Mouse (Mus musculus) liver, adult 2 months (tissue): ENCODE data around the gene Wdr49. TPM values are rescaled to one million over a fixed set of nuclear protein-coding genes. Genes with fewer than 3 reads are reported as not detected.

Source experiments
- DNase-seq: peaks from one replicate; pipeline ENCODE4 v3.0.0-alpha.2; 2011; ENCODE audit warnings: low read depth, low spot score; ENCODE audit errors: extremely low read depth
- H3K27ac ChIP-seq: fragments of 200-500 bp; replicated peaks from 2 replicates; pipeline ENCODE4 v1.5.1; 2012; ENCODE audit warnings: low read depth, mild to moderate bottlenecking, control low read depth, inconsistent platforms, low read length; ENCODE audit not compliant: insufficient read depth
- H3K27me3 ChIP-seq: fragments of 200-500 bp; 2 replicates; pipeline ENCODE4 v1.6.1; 2012; ENCODE audit warnings: mild to moderate bottlenecking, moderate library complexity, low read length, inconsistent platforms; ENCODE audit not compliant: control insufficient read depth, insufficient read depth
- H3K36me3 ChIP-seq: fragments of 200-500 bp; 2 replicates; pipeline ENCODE4 v1.6.1; 2012; ENCODE audit warnings: low read length, inconsistent platforms; ENCODE audit not compliant: control insufficient read depth, insufficient read depth
- H3K4me1 ChIP-seq: fragments of 200-500 bp; 2 replicates; pipeline ENCODE4 v1.6.1; 2011; ENCODE audit warnings: low read length; ENCODE audit not compliant: control insufficient read depth, insufficient read depth
- H3K4me3 ChIP-seq: fragments of 200-500 bp; 2 replicates; pipeline ENCODE4 v1.5.1; 2011; ENCODE audit warnings: low read depth, mild to moderate bottlenecking, control low read depth, low read length, moderate library complexity; ENCODE audit not compliant: insufficient read depth
- H3K79me2 ChIP-seq: fragments of 200-500 bp; 2 replicates; pipeline ENCODE4 v1.6.1; 2012; ENCODE audit warnings: inconsistent platforms, mild to moderate bottlenecking, low read length, moderate library complexity; ENCODE audit not compliant: control insufficient read depth, insufficient read depth
- H3K9ac ChIP-seq: fragments of 200-500 bp; 2 replicates; pipeline ENCODE4 v1.6.1; 2012; ENCODE audit warnings: low read depth, mild to moderate bottlenecking, control low read depth, inconsistent platforms, low read length
- CTCF ChIP-seq: fragments of 200-500 bp; IDR thresholded peaks from 2 replicates; pipeline ENCODE4 v1.5.1; 2011; ENCODE audit warnings: low read depth, low read length, control low read depth
- POLR2A ChIP-seq: fragments of 200-500 bp; IDR thresholded peaks from 2 replicates; pipeline ENCODE4 v1.6.1; 2011; ENCODE audit warnings: low read length, control low read depth; ENCODE audit not compliant: insufficient read depth; ENCODE audit errors: extremely low read depth
- WGBS: fragments of 180-500 bp; shearing (Covaris S2); methylation state at CpG from one replicate; pipeline ENCODE4 v1.1.7; 2018; 5-methylcytosine and 5-hydroxymethylcytosine counted together
- polyA plus RNA-seq: library from polyadenylated mRNA; depleted of rRNA; stranded (reverse); fragments of >200 nt; gene quantifications from 2 replicates; pipeline ENCODE4 v1.2.3, GENCODE M21; 2012
- total RNA-seq: library from RNA; depleted of rRNA; stranded (reverse); fragments of >200 nt; gene quantifications from 2 replicates; pipeline ENCODE4 v1.2.3, GENCODE M21; 2014

The Wdr49 gene
- total and polyA plus RNA-seq, 2 experiments, result not detected

DNA sequence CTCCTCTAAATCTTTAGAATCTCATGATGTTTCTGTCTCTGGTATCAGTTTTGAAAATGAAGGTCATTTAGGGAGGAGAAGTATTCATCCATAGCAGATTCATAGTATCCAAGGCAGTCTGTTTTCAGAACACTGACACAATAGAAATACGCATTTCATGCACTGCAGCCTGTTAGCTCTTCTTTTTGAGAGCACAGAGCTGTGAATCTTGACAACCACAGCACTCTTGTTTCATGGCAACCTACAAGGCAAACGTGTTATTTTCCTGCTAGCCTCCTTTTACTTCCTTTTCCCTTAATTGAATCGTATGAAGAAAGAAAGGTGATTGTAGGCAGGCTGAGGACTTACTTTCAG, 184.2 kb downstream of the Wdr49 start:
- Histone ChIP-seq H3K4me1 (no peaks in the 10 kb centered on the region), H3K79me2 (no peaks in the 10 kb centered on the region), H3K27me3 (no peaks in the 10 kb centered on the region), H3K9ac (no peak overlapping the region), H3K4me3 (no peak overlapping the region), H3K36me3 (no peaks in the 10 kb centered on the region), H3K27ac (no peak overlapping the region)
- no peak for DNase-seq
- TF ChIP-seq CTCF (no peak), POLR2A (no peak)
- WGBS, result 53% methylated on average over 3 of the region's 3 CpGs

DNA sequence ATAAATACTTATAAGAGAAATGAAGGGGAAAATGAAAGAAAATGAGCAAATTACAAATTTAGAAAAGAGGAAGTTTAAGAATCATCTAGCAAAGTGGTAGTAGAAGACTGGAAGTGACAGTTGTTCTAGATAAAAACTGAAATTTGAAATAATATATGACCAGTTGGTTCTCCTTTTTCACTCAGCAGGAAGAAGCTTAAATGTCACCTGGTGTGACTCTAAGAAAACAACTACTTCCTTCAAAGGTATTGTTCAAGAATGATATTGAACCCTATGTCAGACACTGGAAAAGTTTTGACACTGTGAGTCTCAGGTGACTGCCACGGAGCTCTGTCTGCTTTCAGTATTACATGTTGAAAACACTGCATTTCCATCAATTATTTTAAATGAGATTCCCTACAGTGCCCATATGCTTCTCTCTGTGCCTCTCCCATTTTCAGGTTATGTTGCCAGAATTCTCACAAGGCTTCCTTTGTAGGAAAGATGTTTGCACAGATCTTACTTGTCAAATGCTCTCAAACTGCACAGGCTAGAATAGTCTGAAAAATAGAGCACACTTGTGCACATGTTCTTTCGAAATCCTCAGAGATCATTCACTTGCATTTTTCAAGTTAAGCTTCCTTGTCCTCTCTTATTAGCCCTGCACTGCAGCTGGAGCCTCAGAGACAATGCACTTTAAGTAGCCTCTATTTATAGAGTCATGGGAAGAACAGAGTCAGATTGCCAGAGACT, 184.8 kb downstream of the Wdr49 start:
- DNase-seq, result no peak
- H3K4me3 ChIP-seq, result no peak overlapping the region
- 72% methylated on average over 2 of the region's 2 CpGs for WGBS
- no peak overlapping the region for H3K9ac ChIP-seq
- no peaks in the 10 kb centered on the region for H3K27me3 ChIP-seq
- H3K4me1 ChIP-seq, result no peaks in the 10 kb centered on the region
- H3K36me3 ChIP-seq, result no peaks in the 10 kb centered on the region
- no peak overlapping the region for H3K27ac ChIP-seq
- TF ChIP-seq POLR2A (no peak), CTCF (no peak)
- H3K79me2 ChIP-seq, result no peaks in the 10 kb centered on the region

DNA sequence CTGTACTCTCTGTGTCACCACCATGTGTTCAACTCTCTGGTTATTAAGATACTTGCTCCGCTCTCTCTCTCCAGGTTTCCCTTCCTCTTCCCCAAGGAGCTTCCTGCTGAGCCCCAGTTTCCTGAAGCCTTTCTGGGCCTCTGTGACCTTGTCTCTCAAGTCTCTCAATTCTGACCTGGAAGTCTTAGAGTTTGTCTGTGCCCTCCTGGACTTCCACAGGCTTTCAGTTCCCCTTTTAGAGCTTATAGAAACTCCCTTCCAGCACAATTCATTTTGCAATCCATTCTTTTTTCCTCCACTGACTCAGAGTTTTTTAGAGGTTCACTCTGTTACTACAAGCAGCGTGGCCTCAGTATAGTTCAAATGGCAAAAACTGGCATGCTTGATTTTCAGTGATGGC, 188.7 kb downstream of the Wdr49 start:
- no peaks in the 10 kb centered on the region for H3K36me3 ChIP-seq
- H3K79me2 ChIP-seq, result no peaks in the 10 kb centered on the region
- no peak overlapping the region for H3K4me3 ChIP-seq
- H3K4me1 ChIP-seq, result no peaks in the 10 kb centered on the region
- WGBS, result 83% methylated on average over 2 of the region's 2 CpGs
- TF ChIP-seq CTCF (no peak), POLR2A (no peak)
- no peaks in the 10 kb centered on the region for H3K27me3 ChIP-seq
- peak; percentile 24 for DNase-seq
- H3K27ac ChIP-seq, result no peak overlapping the region
- no peak overlapping the region for H3K9ac ChIP-seq

DNA sequence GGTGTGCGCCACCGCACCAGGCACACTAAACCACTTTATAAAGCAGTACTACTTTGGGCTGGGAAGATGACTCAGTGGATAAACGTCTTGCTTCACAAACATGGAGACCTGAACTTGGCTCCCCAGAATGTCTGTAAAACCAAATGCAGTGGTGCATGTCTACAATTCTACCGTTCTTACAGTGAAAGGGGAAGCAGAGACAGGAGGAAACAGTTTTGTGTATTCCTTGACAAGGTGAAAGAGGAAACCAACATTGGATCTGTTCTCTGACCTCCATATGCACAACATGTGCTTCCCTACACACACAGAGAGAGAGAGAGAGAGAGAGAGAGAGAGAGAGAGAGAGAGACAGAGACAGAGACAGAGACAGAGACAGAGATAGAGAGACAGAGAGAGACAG, 204.5 kb downstream of the Wdr49 start:
- no peaks in the 10 kb centered on the region for H3K79me2 ChIP-seq
- no peaks in the 10 kb centered on the region for H3K4me1 ChIP-seq
- no peak overlapping the region for H3K27ac ChIP-seq
- no peaks in the 10 kb centered on the region for H3K36me3 ChIP-seq
- TF ChIP-seq POLR2A (no peak), CTCF (no peak)
- H3K9ac ChIP-seq, result no peak overlapping the region
- DNase-seq, result no peak
- H3K4me3 ChIP-seq, result no peak overlapping the region
- H3K27me3 ChIP-seq, result no peaks in the 10 kb centered on the region
- 82% methylated on average over 4 of the region's 4 CpGs for WGBS

DNA sequence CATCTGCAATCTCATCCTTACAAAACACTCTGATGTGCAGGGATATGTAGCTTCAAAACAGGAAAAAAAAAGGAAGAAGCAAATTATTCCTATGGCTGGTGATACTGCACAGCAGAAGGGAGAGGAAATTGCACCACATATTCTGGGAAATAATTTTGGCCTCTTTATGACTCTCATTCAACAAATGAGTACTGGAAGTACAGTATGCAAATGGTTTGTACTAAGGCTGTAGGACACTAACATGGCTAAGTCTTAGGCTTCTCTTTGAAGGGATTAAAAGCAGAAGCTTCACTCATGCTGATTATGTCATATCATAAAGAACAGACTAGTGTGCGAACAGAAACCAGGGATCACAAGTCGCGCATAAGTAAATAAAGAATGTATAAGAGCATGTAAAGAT, 205.4 kb downstream of the Wdr49 start:
- Histone ChIP-seq H3K36me3 (no peaks in the 10 kb centered on the region), H3K79me2 (no peaks in the 10 kb centered on the region), H3K27me3 (no peaks in the 10 kb centered on the region), H3K27ac (no peak overlapping the region), H3K4me1 (no peaks in the 10 kb centered on the region), H3K4me3 (no peak overlapping the region), H3K9ac (no peak overlapping the region)
- WGBS, result 86% methylated on average over 3 of the region's 3 CpGs
- no peak for DNase-seq
- TF ChIP-seq POLR2A (no peak), CTCF (no peak)

DNA sequence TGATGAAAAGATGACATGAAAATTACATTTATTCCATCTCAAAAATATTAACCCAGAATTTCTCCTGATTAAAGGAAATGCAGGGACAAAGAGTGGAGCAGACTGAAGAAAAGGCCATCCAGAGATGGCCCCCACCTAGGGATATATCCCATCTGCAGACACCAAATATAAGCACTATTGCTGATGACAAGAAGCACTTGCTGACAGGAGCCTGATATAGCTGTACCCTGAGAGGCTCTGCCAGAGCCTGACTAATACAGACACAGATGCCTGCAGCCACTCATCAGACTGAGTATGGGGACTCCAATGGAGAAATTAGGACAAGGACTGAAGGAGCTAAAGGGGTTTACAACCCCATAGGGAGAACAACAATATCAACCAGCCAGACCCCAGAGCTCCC, 206.8 kb downstream of the Wdr49 start:
- no peaks in the 10 kb centered on the region for H3K4me1 ChIP-seq
- TF ChIP-seq CTCF, result no peak
- no peak for TF ChIP-seq POLR2A
- H3K36me3 ChIP-seq, result no peaks in the 10 kb centered on the region
- no peak overlapping the region for H3K27ac ChIP-seq
- no peaks in the 10 kb centered on the region for H3K27me3 ChIP-seq
- H3K79me2 ChIP-seq, result no peaks in the 10 kb centered on the region
- H3K4me3 ChIP-seq, result no peak overlapping the region
- DNase-seq, result no peak
- no peak overlapping the region for H3K9ac ChIP-seq
